Mouse (Mus musculus) common myeloid progenitor, adult 5-6 weeks (primary cell): ENCODE results near the gene Fam50b. TPM values are rescaled to one million over a fixed set of nuclear protein-coding genes. Genes with fewer than 3 reads are reported as not detected.

Experiments used
- ATAC-seq: replicated peaks from 2 replicates; pipeline ENCODE4 v1.8.0; 2016; ENCODE audit warnings: low read depth, mild to moderate bottlenecking, moderate TSS enrichment, inconsistent platforms; ENCODE audit not compliant: poor library complexity, severe bottlenecking
- total RNA-seq: library from RNA; stranded (forward); fragments of 200-1000, 187-1606 nt; gene quantifications from 2 replicates; pipeline ENCODE4 v1.2.3, GENCODE M21; 2017

The Fam50b gene
- total RNA-seq, 1 experiment from 2014 or later: not detected

- ATAC-seq: peak; percentile 32
Measured at GRCm38 (mm10) chr13:34737968-34738698, 3.5 kb downstream of the Fam50b start.

DNA sequence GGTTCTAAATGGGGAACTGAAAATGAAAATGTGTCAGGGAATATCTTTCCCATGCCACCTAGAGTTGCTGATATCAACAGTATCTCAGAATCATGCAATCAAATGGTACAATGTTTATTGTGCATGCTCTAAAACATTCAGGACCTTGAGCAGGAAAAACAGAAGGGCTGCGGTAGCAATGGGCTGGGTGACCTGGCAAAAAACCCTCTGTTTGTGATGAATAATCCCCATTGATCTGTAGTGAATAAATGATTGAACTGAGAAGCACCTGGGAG lies 4.0 kb downstream of the Fam50b start:
- ATAC-seq: no peak

DNA sequence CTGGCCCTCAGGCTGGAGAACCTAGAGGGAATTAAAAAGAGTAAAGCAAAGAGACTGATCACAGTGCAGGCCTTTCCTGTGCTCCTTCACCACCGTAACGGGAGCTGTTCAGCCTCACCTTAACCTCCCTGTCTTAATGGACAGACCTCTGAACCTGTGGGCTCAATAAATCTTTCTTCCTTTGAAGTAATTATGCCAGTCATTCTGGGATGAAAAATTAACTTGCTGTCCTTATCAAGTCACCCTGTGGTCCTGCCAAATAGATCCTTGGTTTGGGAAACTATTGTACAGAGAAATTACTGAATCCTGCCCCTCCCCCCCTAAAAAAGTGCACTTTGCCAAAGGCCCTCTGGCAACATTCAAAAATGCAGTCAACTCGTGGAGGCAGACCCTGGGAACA lies 4.4 kb downstream of the Fam50b start:
- ATAC-seq: no peak

DNA sequence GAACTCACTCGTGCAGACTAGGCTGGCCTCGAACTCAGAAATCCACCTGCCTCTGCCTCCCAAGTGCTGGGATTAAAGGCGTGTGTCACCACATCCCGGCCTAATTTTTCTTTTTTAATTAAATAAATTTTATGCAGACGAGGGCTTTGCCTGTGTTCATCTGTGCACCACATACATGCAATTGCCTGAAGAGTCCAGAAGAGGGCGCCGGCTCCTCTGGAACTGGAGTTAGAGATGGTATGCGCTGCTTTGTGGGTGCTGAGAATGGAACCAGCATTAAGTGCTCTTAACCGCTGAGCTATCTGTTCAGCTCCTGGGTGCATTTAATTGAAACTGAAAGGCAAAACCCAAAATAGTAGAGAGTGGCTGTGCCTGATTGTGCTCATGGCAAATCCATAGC lies 6.6 kb downstream of the Fam50b start:
- ATAC-seq: no peak

DNA sequence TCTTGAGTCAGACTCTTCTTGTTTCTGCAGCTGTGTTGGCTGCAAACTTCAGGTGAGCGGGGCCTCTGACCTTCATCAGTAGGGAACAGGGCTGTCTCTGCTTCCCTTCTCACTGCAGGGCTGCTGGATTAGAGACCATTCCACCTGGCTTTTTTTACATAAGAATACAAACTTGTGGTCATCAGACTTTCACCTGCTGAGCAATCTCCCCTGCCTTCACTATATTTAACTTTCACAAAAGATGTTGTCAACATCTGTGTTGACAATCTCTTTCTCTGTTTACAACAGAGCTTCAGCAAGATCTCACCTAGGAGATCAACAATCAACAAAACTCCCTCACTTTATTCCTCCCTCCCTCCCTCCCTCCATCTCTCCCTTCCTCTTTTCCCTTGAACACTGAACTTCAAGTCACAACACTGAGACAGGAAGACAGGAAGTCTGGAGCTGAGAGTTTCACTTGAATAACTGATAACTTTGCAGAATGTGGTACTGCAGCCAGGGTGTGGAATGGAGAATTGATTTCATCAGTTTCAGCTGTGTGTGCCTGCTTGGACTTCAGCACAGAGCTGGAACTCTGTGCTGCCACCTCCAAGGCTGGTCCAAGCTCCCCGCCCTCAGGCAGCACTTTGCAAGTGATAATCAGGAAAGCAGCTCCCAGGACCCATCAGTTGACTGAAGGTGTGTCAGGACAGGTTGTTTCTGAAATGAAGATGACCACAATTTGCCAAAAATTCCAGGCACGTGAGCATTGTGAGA lies 7.3 kb downstream of the Fam50b start:
- ATAC-seq: no peak

- ATAC-seq: no peak
Measured at GRCm38 (mm10) chr13:34746811-34747210, 12.2 kb downstream of the Fam50b start.

GRCm38 (mm10) chr13:34748530-34748929 lies 13.9 kb downstream of the Fam50b start:
- ATAC-seq: no peak

DNA sequence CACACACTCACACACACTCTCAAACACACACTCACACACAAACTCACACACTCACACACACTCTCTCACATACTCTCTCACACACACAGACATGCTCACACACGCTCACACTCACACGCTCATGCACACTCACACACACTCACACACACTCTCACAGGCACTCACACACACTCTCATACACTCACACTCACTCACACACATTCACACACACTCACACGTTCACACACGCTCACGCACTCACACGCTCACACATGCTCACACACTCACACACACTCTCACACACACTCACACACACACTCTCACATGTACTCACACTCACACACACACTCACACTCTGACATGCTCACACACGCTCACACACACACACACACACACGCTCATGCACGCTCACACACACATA lies 24.6 kb downstream of the Fam50b start:
- ATAC-seq: no peak

DNA sequence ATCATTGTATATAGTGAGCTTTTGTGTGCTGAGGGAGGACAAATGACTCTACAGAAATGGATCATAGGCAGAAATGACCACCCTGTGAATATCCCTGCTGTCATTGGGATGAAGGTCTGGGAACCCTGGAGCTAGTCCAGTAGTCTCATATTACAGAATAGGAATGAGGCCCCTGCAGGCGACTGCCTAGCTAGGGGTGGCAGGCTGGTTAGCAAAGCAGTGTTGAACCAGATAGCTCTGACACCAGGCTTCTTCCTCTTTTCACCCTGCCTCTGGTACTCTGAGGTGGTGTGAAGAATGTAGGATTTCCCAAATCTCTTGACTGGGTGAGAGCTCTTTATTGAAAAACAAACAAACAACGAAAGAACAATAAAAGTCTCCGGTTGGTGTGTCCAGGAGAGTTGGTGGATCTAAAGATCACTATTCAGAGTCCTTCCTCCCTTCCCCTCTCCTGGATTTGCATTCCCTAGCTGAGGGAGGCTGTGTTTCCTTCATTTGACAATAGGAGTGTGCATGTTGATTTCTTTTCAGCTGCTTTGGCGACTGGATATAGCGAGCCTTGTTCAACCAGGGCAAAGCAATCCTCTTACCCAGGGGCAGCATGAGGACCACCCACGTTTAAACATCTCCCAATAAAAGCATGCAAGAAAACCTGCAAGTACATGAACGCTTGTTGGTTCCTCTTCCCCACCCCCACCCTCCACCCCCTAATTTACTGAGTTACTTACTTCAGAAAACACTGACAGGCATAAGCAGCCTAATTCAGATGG lies 26.1 kb downstream of the Fam50b start:
- peak; percentile 60; the same call in 1 of the 2 replicates for ATAC-seq

- ATAC-seq: no peak
Measured at GRCm38 (mm10) chr13:34762136-34762535, 27.5 kb downstream of the Fam50b start.

- ATAC-seq: no peak
Measured at GRCm38 (mm10) chr13:34762865-34763264, 28.2 kb downstream of the Fam50b start.

DNA sequence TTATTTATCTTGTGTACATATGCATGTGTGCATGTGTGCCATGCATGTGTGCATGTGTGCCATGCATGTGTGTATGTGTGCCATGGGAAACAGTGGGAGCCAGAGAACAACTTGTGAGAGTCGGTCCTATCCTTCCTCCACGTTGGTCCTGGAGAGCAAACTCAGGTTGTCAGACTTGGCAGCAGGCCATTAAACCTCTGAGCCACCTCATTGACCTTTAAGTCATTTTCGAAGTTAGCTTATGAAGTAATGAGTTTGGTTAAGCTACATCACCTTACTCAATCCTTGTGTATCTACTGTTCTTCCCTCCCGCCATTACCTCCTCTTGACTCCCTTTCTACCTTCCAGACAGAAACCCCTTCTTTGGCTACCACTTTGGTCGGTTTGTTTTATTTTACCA lies 30.6 kb downstream of the Fam50b start:
- ATAC-seq: no peak

DNA sequence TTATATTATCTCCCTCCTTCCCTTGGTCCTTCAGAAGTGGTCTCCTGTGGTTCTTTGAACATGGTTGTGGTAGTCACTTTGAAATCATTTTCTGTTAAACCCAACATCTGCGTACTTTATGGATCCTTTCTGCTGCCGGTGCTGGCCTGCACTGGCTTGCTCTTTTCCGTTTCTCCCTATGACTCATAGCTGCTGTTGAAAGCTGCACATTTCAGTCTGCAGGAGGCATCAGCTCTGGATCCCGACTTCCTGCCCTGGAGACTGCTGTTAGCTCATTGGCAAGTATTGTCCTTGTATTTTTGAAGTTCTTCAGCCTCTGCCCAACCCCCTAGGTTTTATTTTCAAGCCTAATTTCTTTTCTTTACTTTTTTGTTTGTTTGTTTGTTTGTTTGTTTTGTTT lies 31.9 kb downstream of the Fam50b start:
- no peak for ATAC-seq

GRCm38 (mm10) chr13:34767527-34768292 lies 33.1 kb downstream of the Fam50b start:
- ATAC-seq: no peak

GRCm38 (mm10) chr13:34776767-34777166 lies 42.1 kb downstream of the Fam50b start:
- no peak for ATAC-seq

DNA sequence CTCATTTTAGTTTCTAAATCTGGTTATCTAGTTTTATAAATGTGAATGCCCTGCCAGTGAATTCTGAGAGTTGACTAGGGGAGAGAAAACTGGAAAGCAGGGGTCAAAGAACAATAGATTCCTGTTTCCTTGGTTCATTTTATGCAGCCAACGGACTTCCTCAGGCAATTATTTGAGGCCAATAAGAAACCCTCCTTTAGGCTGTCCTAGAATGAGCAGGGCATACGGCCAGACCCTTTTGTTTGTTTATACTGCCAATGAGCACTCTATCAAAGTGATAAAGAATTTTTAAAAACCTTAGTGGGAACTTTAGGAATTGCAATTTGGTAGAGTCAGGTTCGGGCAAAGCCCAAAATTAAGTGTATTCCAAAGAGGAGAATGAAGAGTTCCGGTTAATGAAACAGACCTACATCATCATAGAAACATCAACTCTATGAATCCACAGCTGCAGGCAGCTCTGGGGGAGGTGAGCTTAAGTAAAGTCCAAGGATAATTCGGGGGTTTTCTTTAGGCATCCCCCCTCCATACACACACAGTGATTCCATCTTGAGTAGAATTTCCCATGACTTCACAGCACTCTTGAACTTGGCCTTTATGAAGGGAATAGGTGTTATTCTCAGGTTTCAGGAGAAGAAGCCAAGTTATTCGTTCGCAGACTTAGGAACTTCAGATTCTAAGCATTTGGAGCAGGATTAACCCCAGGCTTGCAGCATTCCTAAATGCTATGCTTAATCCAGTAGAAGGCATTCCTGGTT lies 46.4 kb downstream of the Fam50b start:
- no peak for ATAC-seq

- ATAC-seq: no peak
Measured at GRCm38 (mm10) chr13:34781611-34782009, 47.0 kb downstream of the Fam50b start.

DNA sequence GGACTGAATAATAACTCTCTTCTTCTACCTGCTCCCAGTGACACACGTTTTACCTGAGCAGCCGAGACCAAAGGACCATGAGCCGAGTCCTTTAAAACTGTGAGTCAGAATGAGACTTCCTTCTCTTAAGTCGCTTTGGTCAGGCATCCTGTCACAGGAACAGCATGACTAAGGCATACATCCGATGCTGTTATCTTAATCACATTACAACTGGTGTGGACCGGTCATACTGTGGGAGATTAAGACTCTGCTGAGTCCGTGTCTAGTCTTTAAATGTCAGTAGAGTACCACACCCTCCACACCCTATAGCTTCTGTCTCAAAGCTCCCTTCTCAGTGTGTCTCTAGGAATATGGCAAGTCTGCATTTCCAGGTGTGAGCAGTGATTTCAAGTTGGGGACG lies 50.2 kb downstream of the Fam50b start:
- 0 out of 2 replicates have a peak, but pooled peaks have one; percentile 18 for ATAC-seq

GRCm38 (mm10) chr13:34786634-34787033 lies 52.0 kb downstream of the Fam50b start:
- ATAC-seq: no peak

DNA sequence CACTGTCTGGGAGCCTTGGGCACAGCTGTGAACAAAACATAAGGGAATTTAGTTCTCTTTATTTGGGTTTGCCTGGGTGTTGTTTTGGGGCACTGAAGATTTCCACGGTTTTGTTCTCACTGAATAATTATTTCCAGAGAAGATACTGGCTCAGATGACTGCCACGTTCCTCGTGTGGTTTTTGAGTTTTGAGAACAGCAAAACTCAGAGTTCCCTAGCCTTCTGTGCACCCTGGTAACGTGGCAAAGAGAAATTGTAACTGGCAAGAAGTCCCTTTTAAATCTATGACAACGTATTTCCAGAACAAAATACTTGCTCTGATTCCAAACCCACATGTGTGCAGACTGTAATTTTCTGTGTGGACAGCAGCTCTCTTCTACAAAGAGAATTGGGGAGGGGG lies 52.9 kb downstream of the Fam50b start:
- no peak for ATAC-seq
